Mouse (Mus musculus): ENCODE data around the gene Rtp2. TPM values are rescaled to one million over a fixed set of nuclear protein-coding genes. Genes with fewer than 3 reads are reported as not detected.

Gene Rtp2
- total RNA-seq, 2 experiments from 2014 or later, result not detected

- DNase-seq (ENCODE audit: low spot score in 2 of 2), result no peak
Measured at GRCm38 (mm10) chr16:23890636-23891035, 41.6 kb downstream of the Rtp2 start, which contains the start of gene Sst. Gene Sst, minus strand, starts transcription at chr16:23890958.

- DNase-seq (ENCODE audit: low spot score in 2 of 2), result no peak
Measured at GRCm38 (mm10) chr16:23890151-23890550, 42.0 kb downstream of the Rtp2 start.

GRCm38 (mm10) chr16:23887910-23888579, 44.1 kb downstream of the Rtp2 start:
- DNase-seq (ENCODE audit: low spot score in 2 of 2), result no peak

GRCm38 (mm10) chr16:23885098-23885497, 47.1 kb downstream of the Rtp2 start:
- no peak for DNase-seq (ENCODE audit: low spot score in 2 of 2)

Other genes with a start within 250 kb of the Rtp2 start
- gene Sst, start 41.4 kb downstream of the Rtp2 start, total RNA-seq (2021), result not detected
- not detected for gene Gm37419, start 56.1 kb upstream of the Rtp2 start, total RNA-seq (2021)
- 10 to 100 TPM; 43.5 to 54.8 TPM for gene Bcl6, start 56.5 kb upstream of the Rtp2 start, total RNA-seq (2021)

Measured in adrenal gland, adult 18-20 months (tissue).